Mouse (Mus musculus) stomach, embryonic 16.5 days (tissue): Measurements from ENCODE around the gene Sema6d. TPM values are rescaled to one million over a fixed set of nuclear protein-coding genes. Genes with fewer than 3 reads are reported as not detected.
A peak's percentile ranks its signal among the peaks of the same experiment; 100 is the strongest.

Source experiments
- ATAC-seq: fragments of 200-750 bp; cut with Nextera tagmentation; 2 replicates; pipeline ENCODE4 v1.8.0; 2017; ENCODE audit warnings: moderate number of reproducible peaks, moderate TSS enrichment; ENCODE audit not compliant: insufficient read depth, low FRiP score
- H3K27ac ChIP-seq: fragments of 300-500 bp; sonication (generic); 2 replicates; pipeline ENCODE4 v1.5.1; 2014; ENCODE audit warnings: low read length
- H3K27me3 ChIP-seq: fragments of 300-500 bp; sonication (generic); 2 replicates; pipeline ENCODE4 v1.6.1; 2014; ENCODE audit warnings: low read length, control low read depth, mixed read lengths; ENCODE audit not compliant: control insufficient read depth, insufficient read depth
- H3K36me3 ChIP-seq: fragments of 300-500 bp; sonication (generic); 2 replicates; pipeline ENCODE4 v1.6.1; 2014; ENCODE audit warnings: low read length; ENCODE audit not compliant: control insufficient read depth, insufficient read depth
- H3K4me1 ChIP-seq: fragments of 300-500 bp; sonication (generic); 2 replicates; pipeline ENCODE4 v1.6.1; 2014; ENCODE audit warnings: low read length, control low read depth, mixed read lengths; ENCODE audit not compliant: control insufficient read depth, insufficient read depth
- H3K4me2 ChIP-seq: fragments of 300-500 bp; sonication (generic); 2 replicates; pipeline ENCODE4 v1.6.1; 2014; ENCODE audit warnings: low read depth, low read length, mixed read lengths
- H3K4me3 ChIP-seq: fragments of 300-500 bp; sonication (generic); replicated peaks from 2 replicates; pipeline ENCODE4 v1.5.1; 2014; ENCODE audit warnings: mild to moderate bottlenecking, low read length
- H3K9ac ChIP-seq: fragments of 300-500 bp; sonication (generic); 2 replicates; pipeline ENCODE4 v1.6.1; 2014; ENCODE audit warnings: low read length
- H3K9me3 ChIP-seq: fragments of 300-500 bp; sonication (generic); replicated peaks from 2 replicates; pipeline ENCODE4 v1.6.1; 2016; ENCODE audit warnings: low read length, control low read depth; ENCODE audit not compliant: control insufficient read depth
- WGBS: fragments of 180-500 bp; shearing (Covaris S2); extraction: QIAGEN DNeasy Blood & Tissue Kit; methylation state at CpG from one replicate; pipeline ENCODE4 v1.1.7; 2014; 5-methylcytosine and 5-hydroxymethylcytosine counted together
- polyA plus RNA-seq: library from polyadenylated mRNA; unstranded; fragments of >200 nt; fragmentation: Nextera tagmentation; extraction: Ambion mirVana; gene quantifications from 2 replicates; pipeline ENCODE4 v1.2.1, GENCODE M21; 2015

Gene Sema6d
- polyA plus RNA-seq, 1 experiment from 2014 or later: 10.4 TPM

DNA sequence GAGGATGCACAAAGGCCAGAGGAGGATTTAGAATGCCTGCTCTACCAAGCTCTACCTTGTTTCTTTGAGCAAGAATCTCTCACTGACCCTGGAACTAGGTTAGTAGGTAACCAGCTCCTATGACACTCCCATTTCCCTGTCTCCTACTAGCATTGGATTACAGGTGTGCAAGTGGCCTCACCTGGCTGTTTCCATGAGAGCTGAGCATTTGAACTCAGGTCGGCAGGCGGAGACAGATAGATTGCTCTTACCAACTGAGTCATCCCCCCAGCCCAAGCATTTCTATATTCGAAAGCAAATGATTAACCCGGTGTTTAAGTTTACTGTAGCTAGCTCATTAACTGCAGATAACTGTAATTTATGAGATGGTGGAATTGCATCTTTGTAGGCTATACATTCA lies 503.0 kb downstream of the Sema6d start:
- Histone ChIP-seq H3K4me2 (no peak overlapping the region), H3K9ac (no peak overlapping the region), H3K4me1 (no peaks in the 10 kb centered on the region), H3K4me3 (no peak overlapping the region), H3K27ac (no peak overlapping the region), H3K27me3 (no peaks in the 10 kb centered on the region), H3K36me3 (no peaks in the 10 kb centered on the region), H3K9me3 (no peaks in the 10 kb centered on the region)
- no peak; the same call in 1 of the 2 replicates for ATAC-seq
- 78% methylated on average over 4 of the region's 4 CpGs for WGBS

DNA sequence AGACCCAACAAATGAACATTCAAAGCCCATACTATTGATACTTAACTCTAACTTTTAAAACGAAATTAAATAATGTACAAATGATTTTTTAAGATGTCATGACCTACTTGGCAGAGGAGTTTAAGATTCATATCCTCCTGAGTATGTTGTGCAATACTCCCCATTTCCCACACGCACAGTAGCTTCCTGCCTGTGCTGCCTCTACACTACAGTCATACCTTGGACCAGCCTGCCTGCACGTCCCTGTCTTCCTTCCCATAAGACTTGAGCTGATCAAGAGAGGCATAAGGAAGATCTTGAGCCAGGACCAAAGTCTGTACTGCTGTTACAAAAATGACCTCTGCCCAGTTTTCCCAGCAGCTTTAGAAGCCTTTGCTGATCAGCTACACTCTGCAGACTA lies 509.2 kb downstream of the Sema6d start:
- Histone ChIP-seq H3K4me1 (no peaks in the 10 kb centered on the region), H3K9ac (no peak overlapping the region), H3K36me3 (no peaks in the 10 kb centered on the region), H3K4me2 (no peak overlapping the region), H3K4me3 (no peak overlapping the region), H3K27me3 (no peaks in the 10 kb centered on the region), H3K9me3 (no peaks in the 10 kb centered on the region), H3K27ac (no peak overlapping the region)
- ATAC-seq: peak; percentile 47; the same call in 1 of the 2 replicates
- 63% methylated on average over 3 of the region's 3 CpGs for WGBS

DNA sequence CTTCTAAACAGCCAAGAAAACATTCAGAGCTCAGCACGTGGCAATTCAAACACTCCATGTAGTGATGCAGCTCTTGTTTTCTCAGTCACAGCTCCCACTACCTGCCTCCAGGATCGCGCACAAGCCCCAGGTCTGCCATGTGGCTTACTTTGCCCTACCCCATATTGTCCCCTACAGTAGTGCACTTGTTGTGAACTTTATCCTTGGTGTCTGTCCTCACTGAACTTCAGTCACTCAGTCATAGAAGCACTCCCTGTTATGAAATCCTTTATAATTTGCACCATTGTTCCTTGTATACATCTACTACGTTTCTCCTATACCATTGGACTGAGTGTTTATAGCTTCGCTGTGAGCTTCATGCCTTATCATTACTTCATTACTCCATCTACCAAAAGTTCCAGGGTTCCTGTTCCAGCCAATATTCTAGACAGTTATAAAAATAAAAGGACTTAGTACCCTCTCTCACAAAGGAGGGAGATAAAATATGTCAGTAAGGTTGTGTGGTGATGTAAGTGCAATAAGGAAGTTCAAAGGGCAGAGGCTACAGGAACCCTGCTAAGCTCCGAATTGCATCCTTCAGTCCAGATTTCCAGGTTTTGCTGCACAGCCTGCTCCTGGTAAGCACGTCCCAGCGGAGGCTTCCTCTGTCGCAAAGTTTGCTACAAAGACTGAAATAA lies 512.1 kb downstream of the Sema6d start:
- H3K4me3 ChIP-seq: no peak overlapping the region
- WGBS: 73% methylated on average over 9 of the region's 9 CpGs
- H3K27ac ChIP-seq: peak overlapping the region; percentile 66
- H3K36me3 ChIP-seq: no peaks in the 10 kb centered on the region
- no peaks in the 10 kb centered on the region for H3K27me3 ChIP-seq
- peak; percentile 40 for ATAC-seq
- H3K9ac ChIP-seq: no peak overlapping the region
- H3K9me3 ChIP-seq: no peaks in the 10 kb centered on the region
- H3K4me1 ChIP-seq: no peaks in the 10 kb centered on the region
- H3K4me2 ChIP-seq: no peak overlapping the region

DNA sequence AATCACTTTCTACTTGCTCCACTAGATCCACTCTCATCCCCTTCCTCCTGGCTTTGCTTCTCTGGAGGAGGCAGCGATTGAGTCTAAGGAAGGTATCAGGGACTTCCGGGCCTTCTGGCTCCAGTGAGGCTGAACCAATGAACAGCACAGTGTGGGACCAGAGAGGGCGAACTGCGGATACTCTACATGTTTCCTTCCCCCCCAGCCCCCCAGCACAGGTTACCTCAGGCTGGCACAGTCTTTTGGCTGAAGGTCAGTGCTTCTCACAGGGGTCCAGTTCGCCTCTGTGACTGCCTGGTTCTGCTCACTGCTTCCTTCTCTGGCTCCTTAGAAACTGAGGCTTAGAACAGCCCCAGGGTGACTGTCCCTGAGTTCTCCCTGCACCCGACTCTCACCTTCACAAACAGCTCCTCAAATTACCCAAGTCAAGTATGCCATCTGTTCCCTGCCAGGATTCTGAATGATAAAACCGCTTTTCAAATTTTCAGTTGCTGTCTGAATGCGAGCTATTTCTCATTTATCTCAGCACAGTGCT lies 512.7 kb downstream of the Sema6d start:
- ATAC-seq: no peak

DNA sequence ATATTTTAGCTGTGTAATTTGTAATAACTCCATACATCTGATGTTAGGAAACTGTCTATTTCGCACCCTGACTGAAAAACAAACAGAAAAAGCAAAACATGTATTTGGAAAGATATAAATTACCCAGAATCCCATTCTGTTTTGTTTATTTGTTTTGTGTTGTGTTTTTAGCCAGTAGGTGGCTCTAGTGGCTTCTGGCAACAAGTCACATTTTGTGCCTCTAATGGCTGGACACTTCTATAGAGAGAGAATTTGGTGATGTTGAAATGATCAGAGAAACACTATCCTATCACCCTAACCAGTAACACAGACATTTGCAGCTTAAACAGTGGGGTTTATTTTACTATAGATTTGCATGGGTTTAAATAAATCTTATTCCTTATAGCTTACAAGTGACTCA lies 515.6 kb downstream of the Sema6d start:
- no peak for ATAC-seq

More for the DNA sequence above, 512.7 kb downstream of the Sema6d start:
- H3K36me3 ChIP-seq: no peaks in the 10 kb centered on the region
- no peaks in the 10 kb centered on the region for H3K4me1 ChIP-seq
- H3K4me3 ChIP-seq: no peak overlapping the region
- WGBS: 67% methylated on average over 8 of the region's 8 CpGs
- H3K9ac ChIP-seq: no peak overlapping the region
- H3K27me3 ChIP-seq: no peaks in the 10 kb centered on the region
- no peak overlapping the region for H3K4me2 ChIP-seq
- no peaks in the 10 kb centered on the region for H3K9me3 ChIP-seq
- peak overlapping the region; percentile 66 for H3K27ac ChIP-seq

DNA sequence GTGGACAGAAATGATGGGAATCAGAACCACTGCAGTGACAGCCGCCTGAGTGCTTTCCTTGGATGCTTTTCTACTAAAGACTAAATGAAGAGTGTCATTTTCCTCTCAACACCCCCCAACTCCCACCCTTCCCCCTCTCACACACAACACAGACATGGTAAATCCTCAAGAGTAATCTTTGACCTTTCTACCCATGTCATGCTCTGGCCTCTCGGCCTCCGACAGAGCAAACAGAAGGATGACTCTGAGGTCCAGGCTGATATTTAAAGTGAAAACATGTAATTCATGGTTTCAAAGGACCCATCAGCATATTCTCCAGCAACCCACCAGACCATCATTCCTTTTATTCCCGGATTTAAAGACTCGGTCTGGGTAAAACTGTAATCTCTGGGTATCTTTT lies 518.2 kb downstream of the Sema6d start:
- H3K36me3 ChIP-seq: no peaks in the 10 kb centered on the region
- H3K4me1 ChIP-seq: peaks cover 9% of the 10 kb centered on the region; the same call in 1 of the 2 replicates
- H3K9me3 ChIP-seq: no peaks in the 10 kb centered on the region
- no peaks in the 10 kb centered on the region for H3K27me3 ChIP-seq
- H3K27ac ChIP-seq: no peak overlapping the region
- no peak for ATAC-seq
- WGBS: 59% methylated on average over 5 of the region's 5 CpGs
- no peak overlapping the region for H3K4me3 ChIP-seq
- H3K4me2 ChIP-seq: no peak overlapping the region
- H3K9ac ChIP-seq: no peak overlapping the region

More for the DNA sequence above, 515.6 kb downstream of the Sema6d start:
- WGBS: 93% methylated on average over 1 of the region's 1 CpGs
- Histone ChIP-seq H3K27ac (no peak overlapping the region), H3K36me3 (no peaks in the 10 kb centered on the region), H3K4me2 (no peak overlapping the region), H3K4me1 (0 out of 2 replicates have a peak, but pooled peaks cover 4% of the 10 kb centered on the region), H3K9me3 (no peaks in the 10 kb centered on the region), H3K27me3 (no peaks in the 10 kb centered on the region), H3K9ac (no peak overlapping the region), H3K4me3 (no peak overlapping the region)

DNA sequence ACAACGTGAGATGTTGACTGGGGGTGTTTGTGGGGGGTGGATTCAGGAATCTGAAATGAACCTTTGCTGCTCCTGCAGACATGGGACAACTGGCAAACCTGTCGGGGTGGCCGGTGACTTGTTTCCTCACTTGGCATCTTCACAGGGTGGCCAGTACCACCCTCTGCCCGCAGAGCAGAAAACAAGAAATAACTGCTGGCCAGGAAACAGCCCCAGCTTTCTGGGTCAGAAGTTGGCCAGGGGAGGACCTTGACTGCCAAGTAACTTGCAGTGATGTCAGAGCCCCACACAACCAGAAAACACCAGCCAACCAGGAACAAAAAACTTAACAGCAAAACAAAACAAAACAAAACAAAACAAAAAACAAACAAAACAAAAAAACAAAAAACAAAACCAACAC lies 518.8 kb downstream of the Sema6d start:
- Histone ChIP-seq H3K4me1 (peaks cover 9% of the 10 kb centered on the region; the same call in 1 of the 2 replicates), H3K9me3 (no peaks in the 10 kb centered on the region), H3K9ac (no peak overlapping the region), H3K27ac (no peak overlapping the region), H3K4me2 (no peak overlapping the region), H3K36me3 (no peaks in the 10 kb centered on the region), H3K27me3 (no peaks in the 10 kb centered on the region), H3K4me3 (no peak overlapping the region)
- WGBS: 82% methylated on average over 4 of the region's 4 CpGs
- no peak for ATAC-seq

DNA sequence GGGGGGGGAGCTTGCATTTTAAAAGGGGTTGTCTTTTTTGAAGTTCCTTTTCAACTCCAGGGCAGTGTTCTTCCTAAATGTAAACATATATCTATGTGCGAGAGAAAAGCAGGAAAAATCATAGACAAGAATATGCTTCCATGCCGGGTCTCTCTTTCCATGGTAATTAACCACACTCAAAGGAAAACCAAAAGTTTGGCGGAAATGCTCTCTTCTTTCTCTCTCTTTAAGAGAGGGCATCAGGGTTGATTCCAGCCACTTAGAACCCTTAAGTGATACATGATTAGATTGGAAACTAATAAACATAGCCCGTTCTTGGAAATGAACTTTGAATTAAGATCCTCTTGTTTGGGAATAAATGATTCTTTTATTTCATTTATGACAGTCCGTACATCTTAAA lies 519.2 kb downstream of the Sema6d start:
- Histone ChIP-seq H3K27me3 (no peaks in the 10 kb centered on the region), H3K9ac (no peak overlapping the region), H3K27ac (peak overlapping the region; percentile 95; the same call in 1 of the 2 replicates), H3K9me3 (no peaks in the 10 kb centered on the region), H3K4me1 (peaks cover 9% of the 10 kb centered on the region; the same call in 1 of the 2 replicates), H3K4me2 (peak overlapping the region; percentile 72), H3K36me3 (no peaks in the 10 kb centered on the region), H3K4me3 (peak overlapping the region; percentile 71)
- WGBS: 24% methylated on average over 5 of the region's 5 CpGs
- ATAC-seq: no peak

DNA sequence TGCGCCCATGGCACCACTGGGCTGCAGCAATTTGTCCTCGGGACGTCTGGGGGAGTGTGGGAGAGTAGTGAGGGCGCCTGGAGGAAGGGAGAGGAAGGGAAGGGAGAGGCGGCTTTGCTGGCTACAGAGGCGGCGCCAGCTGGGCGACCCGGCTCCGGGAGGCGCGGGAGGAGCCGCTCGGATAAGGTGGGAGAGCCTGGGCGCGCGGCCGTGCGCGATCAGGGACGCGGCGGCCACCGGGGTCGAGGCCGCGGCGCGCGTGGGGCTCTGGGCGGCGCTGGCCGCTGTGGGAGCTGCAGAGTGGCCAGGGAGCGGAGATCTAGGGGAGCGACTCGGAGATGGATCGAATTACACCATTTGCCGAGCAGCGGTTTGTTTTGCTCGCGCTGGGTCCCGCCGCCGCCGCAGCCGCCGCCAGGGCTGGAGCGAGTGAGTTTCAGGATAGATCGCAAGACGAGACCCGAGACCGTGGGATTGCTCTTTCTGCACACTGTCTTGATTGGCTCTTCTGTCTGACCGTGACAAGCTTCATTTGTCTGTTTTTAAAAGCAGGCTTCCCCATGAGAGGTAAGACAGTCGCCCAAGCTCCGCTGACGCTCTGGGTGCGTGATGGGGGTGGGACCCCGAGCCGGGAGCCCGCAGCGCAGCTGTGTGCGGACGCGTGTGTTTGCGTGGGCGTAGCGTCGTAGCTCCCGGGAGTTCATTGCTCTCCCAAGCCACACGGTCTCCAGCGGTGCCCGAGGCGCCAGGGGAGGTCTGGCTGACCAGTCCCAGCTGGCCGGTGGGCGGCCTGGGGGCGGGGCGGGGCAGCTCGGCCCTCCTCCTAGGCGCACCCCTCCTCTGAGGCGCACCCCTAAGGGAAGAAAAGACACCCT lies 520.2 kb downstream of the Sema6d start:
- WGBS: under 1% methylated on average over 79 of the region's 80 CpGs

More for the DNA sequence above, 520.2 kb downstream of the Sema6d start:
- H3K36me3 ChIP-seq: no peaks in the 10 kb centered on the region
- peak overlapping the region; percentile 95 for H3K27ac ChIP-seq
- peaks cover 9% of the 10 kb centered on the region; the same call in 1 of the 2 replicates for H3K4me1 ChIP-seq
- H3K27me3 ChIP-seq: no peaks in the 10 kb centered on the region
- no peaks in the 10 kb centered on the region for H3K9me3 ChIP-seq
- peak overlapping the region; percentile 71 for H3K4me3 ChIP-seq
- H3K4me2 ChIP-seq: peak overlapping the region; percentile 72
- peak; percentile 94 for ATAC-seq
- peak overlapping the region; percentile 79 for H3K9ac ChIP-seq
